Mouse (Mus musculus): Measurements from ENCODE around the gene Adamts4.

DNA sequence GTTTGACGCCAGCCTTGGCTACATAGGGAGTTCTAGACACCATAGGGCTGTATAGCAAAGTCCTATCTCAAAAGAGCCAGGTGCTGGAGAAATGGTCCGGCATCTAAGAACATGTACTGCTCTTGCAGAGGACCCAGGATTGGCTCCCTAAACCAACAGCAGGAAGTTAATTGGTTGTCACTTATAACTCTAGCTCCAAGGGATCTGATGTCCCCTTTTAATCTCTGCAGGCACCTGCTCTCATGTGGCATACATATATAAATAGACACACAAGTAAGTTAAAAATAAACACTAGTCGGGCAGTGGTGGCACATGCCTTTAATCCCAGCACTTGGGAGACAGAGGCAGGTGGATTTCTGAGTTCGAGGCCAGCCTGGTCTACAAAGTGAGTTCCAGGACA is 14.4 kb upstream of the Adamts4 start:
- TF ChIP-seq CTCF (IDR thresholded peaks at IDR 0.05; ENCODE audit: borderline replicate concordance, insufficient read depth, low read depth, low read length), result no peak
- no peak for TF ChIP-seq POLR2A (IDR thresholded peaks at IDR 0.05; ENCODE audit: borderline replicate concordance, insufficient read depth, low read length)

All from cerebellum, adult 2 months (tissue).